Mouse (Mus musculus): Measurements from ENCODE around the gene Aqr. TPM values are rescaled to one million over a fixed set of nuclear protein-coding genes. Genes with fewer than 3 reads are reported as not detected.

Aqr gene
- polyA plus RNA-seq, 2 experiments, result 47.9 to 50.2 TPM

DNA sequence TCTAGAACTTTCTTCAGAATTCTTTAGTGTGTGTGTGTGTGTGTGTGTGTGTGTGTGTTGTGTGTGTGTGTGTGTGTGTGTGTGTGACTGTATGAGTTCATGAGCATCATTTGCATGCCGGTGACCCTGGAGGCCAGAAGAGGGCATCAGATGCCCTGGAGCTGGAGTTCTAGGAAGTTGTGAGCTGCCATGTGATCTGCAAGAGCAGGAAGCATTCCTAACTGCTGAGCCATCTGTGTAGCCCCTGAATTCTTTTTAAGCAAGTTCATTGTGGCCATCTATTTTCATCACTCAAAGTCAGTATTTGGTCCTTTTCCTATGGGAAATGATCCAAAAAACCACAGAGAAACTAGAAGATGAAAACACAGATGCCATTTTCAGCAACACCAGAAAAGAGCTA lies 92.1 kb downstream of the Aqr start:
- Histone ChIP-seq H3K4me1 (ENCODE audit: control insufficient read depth, insufficient read depth, low read length) (no peaks in the 10 kb centered on the region), H3K4me3 (replicated peaks; ENCODE audit: low read length) (no peak overlapping the region), H3K36me3 (ENCODE audit: control insufficient read depth, insufficient read depth, low read length) (peaks cover 7% of the 10 kb centered on the region), H3K27me3 (ENCODE audit: control insufficient read depth, insufficient read depth, low read length) (no peaks in the 10 kb centered on the region), H3K9ac (ENCODE audit: low read depth, low read length, severe bottlenecking) (no peak overlapping the region), H3K4me2 (replicated peaks; ENCODE audit: low read depth, low read length, severe bottlenecking) (no peak overlapping the region), H3K9me3 (ENCODE audit: control insufficient read depth, low read length) (no peaks in the 10 kb centered on the region), H3K27ac (replicated peaks; ENCODE audit: low read depth, low read length) (no peak overlapping the region)
- no peak for DNase-seq (ENCODE audit: low spot score)
- TF ChIP-seq POLR2A (IDR thresholded peaks at IDR 0.05; ENCODE audit: borderline replicate concordance, extremely low read depth, insufficient read depth, insufficient read length), result no peak
- WGBS, result 93% methylated on average over 1 of the region's 1 CpGs
- no peak for ATAC-seq (ENCODE audit: low FRiP score, low read depth)

DNA sequence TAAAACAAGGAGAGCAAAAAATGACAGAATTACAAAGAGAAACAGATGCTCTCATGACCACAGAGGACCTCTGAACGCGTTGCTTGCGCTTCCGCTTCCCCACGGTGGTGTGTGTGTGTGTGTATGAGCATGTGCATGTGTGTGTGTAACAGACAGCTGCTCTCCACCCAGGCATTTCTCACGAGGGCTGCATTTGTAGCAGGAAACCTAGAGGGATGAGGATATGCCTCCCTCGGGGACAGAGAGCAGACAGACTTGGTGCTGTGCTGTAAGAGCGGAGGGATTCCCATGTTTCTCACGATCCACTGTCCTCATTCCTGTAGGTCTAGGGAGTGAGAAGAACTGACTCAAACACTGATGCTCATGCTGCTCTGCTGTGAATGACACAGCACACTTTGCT lies 93.2 kb downstream of the Aqr start:
- no peak for ATAC-seq (ENCODE audit: low FRiP score, low read depth)
- no peaks in the 10 kb centered on the region for H3K27me3 ChIP-seq (ENCODE audit: control insufficient read depth, insufficient read depth, low read length)

DNA sequence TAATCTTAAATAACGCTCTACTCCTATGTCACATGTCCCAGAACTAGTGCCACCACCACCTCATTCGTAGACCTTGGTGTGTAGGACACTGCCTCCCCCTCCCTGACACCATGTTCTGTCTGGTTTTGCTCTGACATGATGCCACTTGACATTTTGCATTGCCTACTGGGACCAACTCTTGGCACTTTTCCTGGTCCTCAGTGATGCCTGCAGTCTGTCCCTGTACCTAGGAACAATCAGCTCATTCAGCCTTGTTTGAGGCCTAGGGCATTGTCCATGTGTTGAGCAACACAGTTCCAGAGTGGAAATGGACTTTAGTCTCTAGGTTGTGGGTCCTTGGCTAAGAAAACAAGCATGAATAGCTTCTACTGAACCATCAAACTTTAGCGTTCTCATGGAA lies 97.0 kb downstream of the Aqr start:
- no peak overlapping the region for H3K9ac ChIP-seq (ENCODE audit: low read depth, low read length, severe bottlenecking)
- no peak overlapping the region for H3K4me3 ChIP-seq (replicated peaks; ENCODE audit: low read length)
- no peaks in the 10 kb centered on the region for H3K9me3 ChIP-seq (ENCODE audit: control insufficient read depth, low read length)
- 89% methylated on average over 3 of the region's 3 CpGs for WGBS
- no peak overlapping the region for H3K4me2 ChIP-seq (replicated peaks; ENCODE audit: low read depth, low read length, severe bottlenecking)
- no peak for ATAC-seq (ENCODE audit: low FRiP score, low read depth)
- H3K27me3 ChIP-seq (ENCODE audit: control insufficient read depth, insufficient read depth, low read length), result no peaks in the 10 kb centered on the region
- DNase-seq (ENCODE audit: low spot score), result no peak
- H3K27ac ChIP-seq (replicated peaks; ENCODE audit: low read depth, low read length), result no peak overlapping the region
- no peak for TF ChIP-seq POLR2A (IDR thresholded peaks at IDR 0.05; ENCODE audit: borderline replicate concordance, extremely low read depth, insufficient read depth, insufficient read length)
- H3K36me3 ChIP-seq (ENCODE audit: control insufficient read depth, insufficient read depth, low read length), result no peaks in the 10 kb centered on the region
- no peaks in the 10 kb centered on the region for H3K4me1 ChIP-seq (ENCODE audit: control insufficient read depth, insufficient read depth, low read length)

More for the DNA sequence above, 93.2 kb downstream of the Aqr start:
- no peak for DNase-seq (ENCODE audit: low spot score)
- Histone ChIP-seq H3K4me3 (replicated peaks; ENCODE audit: low read length) (no peak overlapping the region), H3K9me3 (ENCODE audit: control insufficient read depth, low read length) (no peaks in the 10 kb centered on the region), H3K9ac (ENCODE audit: low read depth, low read length, severe bottlenecking) (no peak overlapping the region), H3K36me3 (ENCODE audit: control insufficient read depth, insufficient read depth, low read length) (0 out of 2 replicates have a peak, but pooled peaks cover 2% of the 10 kb centered on the region), H3K4me1 (ENCODE audit: control insufficient read depth, insufficient read depth, low read length) (no peaks in the 10 kb centered on the region), H3K4me2 (replicated peaks; ENCODE audit: low read depth, low read length, severe bottlenecking) (no peak overlapping the region), H3K27ac (replicated peaks; ENCODE audit: low read depth, low read length) (no peak overlapping the region)
- WGBS, result 70% methylated on average over 9 of the region's 9 CpGs
- no peak for TF ChIP-seq POLR2A (IDR thresholded peaks at IDR 0.05; ENCODE audit: borderline replicate concordance, extremely low read depth, insufficient read depth, insufficient read length)

DNA sequence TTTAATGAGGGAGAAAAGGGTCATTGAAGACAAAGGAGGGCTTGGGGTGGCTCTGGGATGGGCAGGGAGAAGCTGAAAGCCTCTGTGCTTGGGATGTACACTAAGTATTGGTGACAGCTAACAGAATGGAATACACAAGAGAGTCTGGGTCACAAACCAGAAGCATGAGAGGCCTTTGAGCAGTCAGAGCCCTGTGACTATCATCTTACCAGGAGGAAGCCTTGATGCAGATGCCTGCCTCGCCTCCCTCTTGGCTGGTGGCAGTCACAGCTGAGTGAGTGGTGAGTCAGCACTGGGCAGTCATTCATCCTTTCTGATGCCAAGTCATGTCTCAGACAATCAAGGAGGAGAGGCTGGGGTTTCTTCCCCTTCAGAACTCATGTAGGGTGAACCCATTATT lies 99.6 kb downstream of the Aqr start:
- no peak for TF ChIP-seq POLR2A (IDR thresholded peaks at IDR 0.05; ENCODE audit: borderline replicate concordance, extremely low read depth, insufficient read depth, insufficient read length)
- no peak overlapping the region for H3K27ac ChIP-seq (replicated peaks; ENCODE audit: low read depth, low read length)
- H3K36me3 ChIP-seq (ENCODE audit: control insufficient read depth, insufficient read depth, low read length), result no peaks in the 10 kb centered on the region
- DNase-seq (ENCODE audit: low spot score) (no peak), ATAC-seq (ENCODE audit: low FRiP score, low read depth) (no peak)
- no peak overlapping the region for H3K4me2 ChIP-seq (replicated peaks; ENCODE audit: low read depth, low read length, severe bottlenecking)
- H3K4me1 ChIP-seq (ENCODE audit: control insufficient read depth, insufficient read depth, low read length), result no peaks in the 10 kb centered on the region
- 58% methylated on average over 1 of the region's 1 CpGs for WGBS
- no peak overlapping the region for H3K4me3 ChIP-seq (replicated peaks; ENCODE audit: low read length)
- no peaks in the 10 kb centered on the region for H3K9me3 ChIP-seq (ENCODE audit: control insufficient read depth, low read length)
- no peaks in the 10 kb centered on the region for H3K27me3 ChIP-seq (ENCODE audit: control insufficient read depth, insufficient read depth, low read length)
- H3K9ac ChIP-seq (ENCODE audit: low read depth, low read length, severe bottlenecking), result no peak overlapping the region

DNA sequence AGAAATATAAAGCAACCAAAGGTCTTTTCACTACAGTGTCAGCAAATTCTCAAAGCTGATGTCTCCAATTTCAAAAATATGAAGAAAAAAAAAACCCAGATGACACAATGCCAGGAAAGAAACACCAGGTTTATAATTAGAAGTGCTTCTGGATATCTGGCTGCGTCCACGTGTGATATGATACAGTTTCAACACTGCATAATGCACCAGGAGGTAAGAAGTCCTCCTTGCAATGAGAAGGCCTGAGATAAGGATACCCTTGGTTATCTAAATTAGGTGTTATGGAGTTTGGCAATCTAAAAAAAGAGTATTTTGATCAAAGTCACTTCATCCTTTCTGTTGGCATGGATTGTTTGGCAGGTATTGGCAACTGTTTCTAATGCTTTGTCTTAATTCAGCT lies 114.9 kb downstream of the Aqr start:
- no peaks in the 10 kb centered on the region for H3K4me1 ChIP-seq (ENCODE audit: control insufficient read depth, insufficient read depth, low read length)
- H3K9me3 ChIP-seq (ENCODE audit: control insufficient read depth, low read length), result no peaks in the 10 kb centered on the region
- ATAC-seq (ENCODE audit: low FRiP score, low read depth) (no peak), DNase-seq (ENCODE audit: low spot score) (no peak)
- no peak overlapping the region for H3K27ac ChIP-seq (replicated peaks; ENCODE audit: low read depth, low read length)
- H3K4me3 ChIP-seq (replicated peaks; ENCODE audit: low read length), result no peak overlapping the region
- no peak overlapping the region for H3K4me2 ChIP-seq (replicated peaks; ENCODE audit: low read depth, low read length, severe bottlenecking)
- H3K27me3 ChIP-seq (ENCODE audit: control insufficient read depth, insufficient read depth, low read length), result no peaks in the 10 kb centered on the region
- 82% methylated on average over 2 of the region's 2 CpGs for WGBS
- no peak for TF ChIP-seq POLR2A (IDR thresholded peaks at IDR 0.05; ENCODE audit: borderline replicate concordance, extremely low read depth, insufficient read depth, insufficient read length)
- H3K36me3 ChIP-seq (ENCODE audit: control insufficient read depth, insufficient read depth, low read length), result no peaks in the 10 kb centered on the region
- no peak overlapping the region for H3K9ac ChIP-seq (ENCODE audit: low read depth, low read length, severe bottlenecking)

DNA sequence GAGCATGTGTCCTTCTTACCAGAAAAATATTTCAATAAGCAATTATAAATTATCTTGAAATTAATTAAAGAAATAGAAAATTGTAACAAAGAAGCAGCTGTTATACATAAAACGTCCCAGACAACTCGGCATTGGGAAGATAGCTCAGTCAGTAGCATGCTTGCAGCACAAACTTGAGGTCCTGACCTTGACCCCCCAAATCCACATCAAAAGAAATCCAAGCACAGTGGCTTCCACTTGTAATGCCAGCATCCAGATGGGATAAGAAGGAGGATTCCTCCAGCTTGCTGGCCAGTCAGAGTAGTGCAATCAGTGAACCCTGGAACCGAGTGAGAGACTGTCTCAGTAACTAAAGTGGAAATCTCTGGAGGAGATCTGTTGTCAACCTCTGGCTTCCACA lies 120.6 kb downstream of the Aqr start:
- WGBS, result 65% methylated on average over 3 of the region's 3 CpGs
- H3K36me3 ChIP-seq (ENCODE audit: control insufficient read depth, insufficient read depth, low read length), result no peaks in the 10 kb centered on the region
- no peaks in the 10 kb centered on the region for H3K27me3 ChIP-seq (ENCODE audit: control insufficient read depth, insufficient read depth, low read length)
- H3K9me3 ChIP-seq (ENCODE audit: control insufficient read depth, low read length), result no peaks in the 10 kb centered on the region
- H3K4me3 ChIP-seq (replicated peaks; ENCODE audit: low read length), result no peak overlapping the region
- no peak for TF ChIP-seq POLR2A (IDR thresholded peaks at IDR 0.05; ENCODE audit: borderline replicate concordance, extremely low read depth, insufficient read depth, insufficient read length)
- no peak overlapping the region for H3K9ac ChIP-seq (ENCODE audit: low read depth, low read length, severe bottlenecking)
- H3K27ac ChIP-seq (replicated peaks; ENCODE audit: low read depth, low read length), result no peak overlapping the region
- no peak for ATAC-seq (ENCODE audit: low FRiP score, low read depth)
- no peak for DNase-seq (ENCODE audit: low spot score)
- no peak overlapping the region for H3K4me2 ChIP-seq (replicated peaks; ENCODE audit: low read depth, low read length, severe bottlenecking)
- H3K4me1 ChIP-seq (ENCODE audit: control insufficient read depth, insufficient read depth, low read length), result no peaks in the 10 kb centered on the region

Data from limb, embryonic 14.5 days (tissue).